Mouse (Mus musculus) olfactory bulb, adult 2 months (tissue): ENCODE results near the gene Zmynd8. TPM values are rescaled to one million over a fixed set of nuclear protein-coding genes. Genes with fewer than 3 reads are reported as not detected.

Experiments
- H3K27ac ChIP-seq: fragments of 200-500 bp; 2 replicates; pipeline ENCODE4 v1.5.1; 2012; ENCODE audit warnings: low read depth, low read length; ENCODE audit not compliant: insufficient read depth
- H3K4me1 ChIP-seq: fragments of 200-500 bp; 2 replicates; pipeline ENCODE4 v1.6.1; 2012; ENCODE audit warnings: low read length; ENCODE audit not compliant: control insufficient read depth, insufficient read depth
- H3K4me3 ChIP-seq: fragments of 200-500 bp; 2 replicates; pipeline ENCODE4 v1.5.1; 2012; ENCODE audit warnings: mild to moderate bottlenecking, low read depth, low read length, moderate library complexity; ENCODE audit not compliant: insufficient read depth
- CTCF ChIP-seq: fragments of 200-500 bp; IDR thresholded peaks from 2 replicates; pipeline ENCODE4 v1.5.1; 2012; ENCODE audit warnings: low read depth, mild to moderate bottlenecking, low read length, moderate library complexity; ENCODE audit not compliant: insufficient read depth
- POLR2A ChIP-seq: fragments of 200-500 bp; IDR thresholded peaks from 2 replicates; pipeline ENCODE4 v1.6.1; 2012; ENCODE audit warnings: mild to moderate bottlenecking, low read depth, low read length, moderate library complexity; ENCODE audit not compliant: insufficient read depth
- WGBS: fragments of 180-500 bp; shearing (Covaris S2); methylation state at CpG from one replicate; pipeline ENCODE4 v1.1.7; 2018; 5-methylcytosine and 5-hydroxymethylcytosine counted together
- polyA plus RNA-seq: library from polyadenylated mRNA; stranded (reverse); fragments of >200 nt; gene quantifications from 2 replicates; pipeline ENCODE4 v1.2.4, GENCODE M21; 2012; ENCODE audit warnings: low replicate concordance; ENCODE audit not compliant: missing spikeins, insufficient read depth, insufficient read length

The Zmynd8 gene
- polyA plus RNA-seq, 1 experiment, result 440 TPM

GRCm38 (mm10) chr2:165906332-165906945, 7.6 kb upstream of the Zmynd8 start:
- no peak for TF ChIP-seq CTCF
- TF ChIP-seq POLR2A, result no peak
- peaks cover 14% of the 10 kb centered on the region for H3K4me1 ChIP-seq
- WGBS, result 32% methylated on average over 15 of the region's 15 CpGs
- H3K27ac ChIP-seq, result 0 out of 2 replicates have a peak overlapping the region, but pooled peaks have one; percentile 6
- H3K4me3 ChIP-seq, result no peak overlapping the region

DNA sequence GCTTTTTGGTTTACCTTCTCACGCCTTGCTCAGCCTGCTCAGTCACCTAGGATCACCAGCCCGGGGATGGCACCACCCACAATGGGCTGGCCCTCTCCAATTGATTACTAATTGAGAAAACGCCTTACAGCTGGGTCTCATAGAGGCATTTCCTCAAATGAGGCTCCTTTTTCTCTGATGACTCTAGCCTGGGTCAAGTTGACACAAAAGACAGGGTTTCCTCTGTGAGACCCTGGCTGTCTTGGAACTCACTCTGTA, 2.2 kb upstream of the Zmynd8 start:
- Histone ChIP-seq H3K4me3 (no peak overlapping the region), H3K27ac (no peak overlapping the region), H3K4me1 (peaks cover 4% of the 10 kb centered on the region)
- 64% methylated on average over 3 of the region's 3 CpGs for WGBS
- TF ChIP-seq CTCF, result no peak

DNA sequence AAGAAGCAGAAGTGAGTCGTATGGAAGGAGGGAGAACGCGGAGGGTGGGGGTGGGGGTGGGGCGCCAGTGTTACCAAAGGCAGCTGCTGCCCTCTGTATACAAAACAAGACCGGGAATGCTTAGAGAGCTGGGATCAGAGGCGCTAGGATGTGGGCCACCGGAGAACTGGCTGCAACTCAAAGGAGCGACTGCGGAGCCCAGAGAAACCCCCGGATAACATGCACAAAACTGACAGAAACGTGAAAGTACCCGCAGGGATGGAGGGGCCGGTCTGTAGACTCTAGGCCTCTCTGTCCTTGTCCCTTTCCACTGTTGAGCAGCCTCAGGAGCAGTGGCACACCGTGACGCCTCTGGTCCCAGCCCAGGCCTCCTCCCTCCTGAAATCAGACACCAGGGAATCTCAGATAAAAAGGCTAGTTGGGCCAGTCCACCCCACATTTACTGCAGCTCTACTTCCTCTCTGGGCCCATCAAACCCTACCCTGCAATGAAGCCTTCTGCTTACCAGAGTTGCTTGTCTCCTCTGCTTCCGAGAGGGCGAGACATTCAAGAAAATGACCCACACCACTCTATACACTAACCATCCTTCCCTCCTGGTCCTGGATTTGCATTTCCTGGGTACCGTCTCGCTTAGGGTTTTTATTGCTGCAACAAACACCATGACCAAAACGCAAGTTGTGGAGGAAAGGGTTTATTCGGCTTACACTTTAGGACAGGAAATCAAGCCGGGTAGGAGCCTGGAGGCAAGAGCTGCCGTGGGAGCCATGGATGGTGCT, 1.7 kb upstream of the Zmynd8 start:
- TF ChIP-seq POLR2A, result no peak
- no peak for TF ChIP-seq CTCF
- no peak overlapping the region for H3K27ac ChIP-seq
- H3K4me1 ChIP-seq, result peaks cover 4% of the 10 kb centered on the region
- WGBS, result 32% methylated on average over 23 of the region's 23 CpGs
- no peak overlapping the region for H3K4me3 ChIP-seq

DNA sequence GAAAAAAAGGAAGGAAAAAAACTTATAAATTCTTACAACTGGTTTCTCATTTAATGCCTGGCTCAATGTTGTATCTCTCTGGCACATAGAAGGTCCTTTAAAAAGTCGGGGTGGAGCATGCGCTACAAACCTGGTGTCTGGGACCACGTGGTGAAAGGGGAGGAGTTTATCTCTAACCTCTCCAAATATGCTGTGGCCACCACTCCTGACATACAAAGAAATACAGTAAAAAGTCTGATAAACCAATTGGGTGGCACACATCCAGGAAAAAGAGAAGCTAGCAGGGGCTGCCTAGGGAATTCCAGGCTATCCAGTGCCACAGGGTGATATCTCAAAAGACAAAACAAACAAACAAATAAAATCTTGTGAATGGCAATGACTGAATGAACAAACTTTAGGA, 1.1 kb upstream of the Zmynd8 start:
- WGBS, result 38% methylated on average over 3 of the region's 3 CpGs
- H3K27ac ChIP-seq, result no peak overlapping the region
- TF ChIP-seq POLR2A, result no peak
- TF ChIP-seq CTCF, result no peak
- H3K4me3 ChIP-seq, result no peak overlapping the region
- peaks cover 4% of the 10 kb centered on the region for H3K4me1 ChIP-seq

- no peak overlapping the region for H3K27ac ChIP-seq
- WGBS, result 70% methylated on average over 6 of the region's 6 CpGs
- TF ChIP-seq CTCF (no peak), POLR2A (no peak)
- no peak overlapping the region for H3K4me3 ChIP-seq
- H3K4me1 ChIP-seq, result peaks cover 4% of the 10 kb centered on the region
Measured at GRCm38 (mm10) chr2:165899474-165899873, 658 bp upstream of the Zmynd8 start.

GRCm38 (mm10) chr2:165896171-165896570, 2.6 kb downstream of the Zmynd8 start:
- no peak overlapping the region for H3K27ac ChIP-seq
- 88% methylated on average over 13 of the region's 13 CpGs for WGBS
- peaks cover 4% of the 10 kb centered on the region for H3K4me1 ChIP-seq
- TF ChIP-seq CTCF (no peak), POLR2A (no peak)
- H3K4me3 ChIP-seq, result no peak overlapping the region

DNA sequence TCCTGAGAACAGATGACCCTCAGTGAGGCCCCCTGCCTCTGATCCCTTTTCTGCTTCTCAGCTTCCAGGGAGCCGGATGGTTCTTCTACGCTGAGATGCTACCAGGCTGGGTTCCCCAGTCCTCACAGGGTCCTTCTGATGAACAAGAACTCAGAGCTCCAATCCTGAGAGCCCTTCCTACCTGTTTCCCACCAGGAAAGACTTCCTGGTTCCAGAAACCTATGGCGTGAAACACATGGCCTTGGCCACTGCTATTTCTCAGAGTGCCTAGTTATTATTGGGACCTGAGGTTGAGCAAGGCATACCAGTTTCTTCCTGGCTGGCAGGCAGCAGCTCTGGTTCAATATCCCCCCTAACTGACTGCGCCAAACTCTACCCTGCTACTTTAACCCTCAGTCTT, 3.1 kb downstream of the Zmynd8 start:
- WGBS, result 96% methylated on average over 4 of the region's 4 CpGs
- peaks cover 4% of the 10 kb centered on the region for H3K4me1 ChIP-seq
- no peak overlapping the region for H3K27ac ChIP-seq
- no peak overlapping the region for H3K4me3 ChIP-seq
- no peak for TF ChIP-seq POLR2A
- no peak for TF ChIP-seq CTCF

DNA sequence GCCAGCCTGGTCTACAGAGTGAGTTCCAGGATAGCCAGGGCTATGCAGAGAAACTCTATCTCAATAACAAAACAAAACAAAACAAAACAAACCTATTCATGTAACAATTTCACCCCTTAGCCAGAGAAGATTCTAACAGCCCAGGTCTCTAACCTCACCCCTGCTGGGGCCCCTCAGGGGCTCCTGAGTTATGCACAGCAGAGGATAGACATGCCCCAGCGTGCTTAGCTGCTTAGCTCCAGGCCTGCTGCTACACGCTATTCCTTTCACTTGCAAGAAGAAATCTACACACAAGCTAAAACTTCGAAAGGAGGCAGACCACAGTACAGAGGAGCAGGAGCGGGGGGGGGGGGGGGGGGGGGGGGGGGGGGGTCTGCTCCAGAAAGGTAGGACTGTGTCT, 4.3 kb downstream of the Zmynd8 start:
- Histone ChIP-seq H3K27ac (no peak overlapping the region), H3K4me3 (no peak overlapping the region), H3K4me1 (peaks cover 3% of the 10 kb centered on the region; the same call in 1 of the 2 replicates)
- 66% methylated on average over 3 of the region's 4 CpGs for WGBS
- TF ChIP-seq POLR2A, result no peak
- no peak for TF ChIP-seq CTCF

GRCm38 (mm10) chr2:165893232-165893631, 5.6 kb downstream of the Zmynd8 start:
- H3K27ac ChIP-seq, result no peak overlapping the region
- no peak overlapping the region for H3K4me3 ChIP-seq
- WGBS, result 100% methylated on average over 3 of the region's 3 CpGs
- no peak for TF ChIP-seq POLR2A
- TF ChIP-seq CTCF, result no peak
- peaks cover 15% of the 10 kb centered on the region for H3K4me1 ChIP-seq
